Mouse (Mus musculus): ENCODE measurements around the gene Ctso. TPM values are rescaled to one million over a fixed set of nuclear protein-coding genes. Genes with fewer than 3 reads are reported as not detected.

The Ctso gene
- total RNA-seq, 1 experiment: 0.49 TPM

DNA sequence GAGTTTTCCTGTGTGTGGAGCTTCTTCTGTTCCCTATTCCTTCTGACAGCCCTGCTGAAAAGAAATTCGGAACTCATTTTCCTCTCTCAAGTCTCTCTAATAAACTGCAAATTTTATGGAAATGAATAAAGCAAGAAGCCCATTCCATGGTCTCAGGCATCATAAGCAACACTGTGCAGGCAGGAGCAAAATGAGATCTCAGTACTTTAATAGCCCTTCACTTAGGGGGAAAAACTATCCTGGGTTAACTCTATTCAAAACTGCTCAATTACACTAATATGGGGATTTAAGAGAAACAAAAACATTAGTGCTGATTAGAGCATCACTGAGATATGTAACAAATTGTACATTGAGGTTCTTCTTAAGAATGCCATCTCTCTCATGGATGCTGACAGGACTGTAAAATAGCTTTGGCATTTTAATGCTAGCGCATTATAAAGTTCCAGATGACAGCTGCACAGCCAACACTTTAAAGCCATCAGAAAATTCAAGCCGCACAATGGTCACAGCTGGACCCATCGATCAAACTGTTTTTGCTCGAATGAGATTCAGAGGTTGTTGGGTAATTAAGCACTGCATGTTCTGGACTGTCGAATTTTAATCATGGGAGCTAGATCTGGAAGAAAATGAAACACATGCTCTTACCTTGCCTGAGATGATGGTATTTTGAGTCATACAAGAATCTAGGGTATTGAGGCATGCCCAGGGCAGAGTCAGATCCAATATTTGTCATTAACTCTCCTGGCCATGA, 21.9 kb upstream of the Ctso start:
- H3K27ac ChIP-seq (ENCODE audit: insufficient read depth, low read depth, low read length, poor library complexity, severe bottlenecking): no peak overlapping the region
- no peaks in the 10 kb centered on the region for H3K36me3 ChIP-seq (ENCODE audit: control insufficient read depth, insufficient read depth, low read length, poor library complexity, severe bottlenecking)
- in situ Hi-C loops (cut with MboI; ENCODE audit: low sequenced_read_pairs in 2 of 2, unreplicated experiment in 2 of 2): no loop called here
- H3K4me3 ChIP-seq (ENCODE audit: insufficient read depth in 1 of 2, low read depth in 1 of 2, low read length in 2 of 2, poor library complexity in 1 of 2, severe bottlenecking in 1 of 2): no peak overlapping the region
- no peaks in the 10 kb centered on the region for H3K9me3 ChIP-seq (ENCODE audit: control insufficient read depth, insufficient read depth, low read depth, low read length)
- no peak overlapping the region for H3K9ac ChIP-seq (ENCODE audit: insufficient read depth, low read depth, low read length, poor library complexity, severe bottlenecking)
- TF ChIP-seq CHD2 (IDR thresholded peaks at IDR 0.05; ENCODE audit: low read depth, low read length): no peak
- TF ChIP-seq HCFC1 (IDR thresholded peaks at IDR 0.05; ENCODE audit: borderline replicate concordance, insufficient read depth, low read length): no peak
- no peak for TF ChIP-seq ZNF384 (IDR thresholded peaks at IDR 0.05; ENCODE audit: low read depth, low read length)
- TF ChIP-seq MAFK (IDR thresholded peaks at IDR 0.05; ENCODE audit: insufficient read depth, low read depth, low read length): no peak
- TF ChIP-seq ZC3H11A (IDR thresholded peaks at IDR 0.05; ENCODE audit: borderline replicate concordance, low read depth, low read length): no peak
- H3K4me1 ChIP-seq (ENCODE audit: control insufficient read depth in 2 of 2, insufficient read depth in 2 of 2, low read length in 2 of 2, poor library complexity in 1 of 2): no peaks in the 10 kb centered on the region
- no peak for DNase-seq (ENCODE audit: low read depth, low spot score)

DNA sequence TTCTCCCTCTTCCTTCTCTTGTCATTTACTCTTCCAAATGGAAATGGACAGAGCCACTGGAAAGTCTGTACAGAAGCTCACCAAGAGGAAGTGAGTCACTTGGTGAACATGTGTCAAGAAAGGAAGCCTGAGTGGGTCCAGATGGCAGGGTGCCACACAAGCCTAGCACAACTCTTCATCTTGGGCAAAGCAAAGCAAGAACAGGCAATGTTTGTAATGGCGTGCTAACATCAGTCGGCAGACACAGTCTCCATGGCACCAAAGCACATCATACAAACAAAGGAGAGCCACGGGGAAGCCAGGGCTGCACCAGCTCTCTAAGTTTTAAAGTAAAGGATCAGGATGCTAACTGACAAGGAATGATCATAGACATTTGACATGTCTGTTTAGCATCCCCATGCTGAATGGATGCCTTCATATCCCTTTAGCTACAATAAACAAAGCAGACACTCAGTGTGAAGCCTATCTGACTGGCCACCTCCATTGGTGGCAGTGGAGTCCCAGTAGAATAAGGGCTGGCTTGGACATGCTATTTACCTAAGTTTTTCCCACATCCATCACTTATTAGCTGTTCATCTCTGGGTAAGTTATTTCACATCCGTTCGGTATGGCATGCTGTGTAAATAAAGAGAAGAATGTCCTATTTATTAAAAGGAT, 16.2 kb upstream of the Ctso start:
- Histone ChIP-seq H3K27ac (ENCODE audit: insufficient read depth, low read depth, low read length, poor library complexity, severe bottlenecking) (no peak overlapping the region), H3K9ac (ENCODE audit: insufficient read depth, low read depth, low read length, poor library complexity, severe bottlenecking) (no peak overlapping the region), H3K4me1 (ENCODE audit: control insufficient read depth in 2 of 2, insufficient read depth in 2 of 2, low read length in 2 of 2, poor library complexity in 1 of 2) (no peaks in the 10 kb centered on the region), H3K9me3 (ENCODE audit: control insufficient read depth, insufficient read depth, low read depth, low read length) (no peaks in the 10 kb centered on the region), H3K36me3 (ENCODE audit: control insufficient read depth, insufficient read depth, low read length, poor library complexity, severe bottlenecking) (no peaks in the 10 kb centered on the region), H3K4me3 (ENCODE audit: insufficient read depth in 1 of 2, low read depth in 1 of 2, low read length in 2 of 2, poor library complexity in 1 of 2, severe bottlenecking in 1 of 2) (no peak overlapping the region)
- in situ Hi-C loops (cut with MboI; ENCODE audit: low sequenced_read_pairs in 2 of 2, unreplicated experiment in 2 of 2): no loop called here
- TF ChIP-seq CHD2 (IDR thresholded peaks at IDR 0.05; ENCODE audit: low read depth, low read length) (no peak), ZC3H11A (IDR thresholded peaks at IDR 0.05; ENCODE audit: borderline replicate concordance, low read depth, low read length) (no peak), ZNF384 (IDR thresholded peaks at IDR 0.05; ENCODE audit: low read depth, low read length) (no peak), HCFC1 (IDR thresholded peaks at IDR 0.05; ENCODE audit: borderline replicate concordance, insufficient read depth, low read length) (no peak), MAFK (IDR thresholded peaks at IDR 0.05; ENCODE audit: insufficient read depth, low read depth, low read length) (no peak)
- no peak for DNase-seq (ENCODE audit: low read depth, low spot score)

DNA sequence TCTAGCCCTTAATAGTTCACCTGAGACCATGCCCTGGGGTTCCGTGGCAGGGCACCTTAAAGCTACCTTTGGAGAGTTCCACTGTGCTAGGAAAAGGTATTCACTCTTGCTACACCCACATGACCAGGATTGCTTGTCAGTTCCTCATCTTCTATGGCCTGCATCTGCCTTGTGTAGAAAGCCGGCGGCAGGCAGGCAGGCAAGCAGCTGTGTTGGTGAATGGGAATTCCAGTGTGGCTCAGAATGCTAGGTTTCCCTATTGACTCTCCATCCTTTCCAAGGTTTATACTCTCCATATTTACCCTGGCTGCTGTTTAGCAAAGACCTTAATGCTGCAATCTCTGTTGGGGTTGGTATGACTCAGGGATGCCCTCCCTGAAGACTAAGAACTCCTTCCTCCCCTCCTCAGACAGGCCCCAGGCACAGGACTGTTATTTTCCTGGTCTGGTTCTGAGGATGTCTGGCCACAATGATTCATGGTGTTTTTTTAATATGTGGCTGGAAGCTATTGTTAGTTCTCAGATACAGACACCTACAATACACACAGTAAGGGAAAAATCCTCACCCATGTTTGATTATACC, 15.0 kb upstream of the Ctso start:
- Histone ChIP-seq H3K36me3 (ENCODE audit: control insufficient read depth, insufficient read depth, low read length, poor library complexity, severe bottlenecking) (no peaks in the 10 kb centered on the region), H3K4me3 (ENCODE audit: insufficient read depth in 1 of 2, low read depth in 1 of 2, low read length in 2 of 2, poor library complexity in 1 of 2, severe bottlenecking in 1 of 2) (no peak overlapping the region), H3K27ac (ENCODE audit: insufficient read depth, low read depth, low read length, poor library complexity, severe bottlenecking) (no peak overlapping the region), H3K4me1 (ENCODE audit: control insufficient read depth in 2 of 2, insufficient read depth in 2 of 2, low read length in 2 of 2, poor library complexity in 1 of 2) (no peaks in the 10 kb centered on the region), H3K9me3 (ENCODE audit: control insufficient read depth, insufficient read depth, low read depth, low read length) (no peaks in the 10 kb centered on the region), H3K9ac (ENCODE audit: insufficient read depth, low read depth, low read length, poor library complexity, severe bottlenecking) (no peak overlapping the region)
- in situ Hi-C loops (cut with MboI; ENCODE audit: low sequenced_read_pairs in 2 of 2, unreplicated experiment in 2 of 2): no loop called here
- no peak for DNase-seq (ENCODE audit: low read depth, low spot score)
- TF ChIP-seq CHD2 (IDR thresholded peaks at IDR 0.05; ENCODE audit: low read depth, low read length) (no peak), HCFC1 (IDR thresholded peaks at IDR 0.05; ENCODE audit: borderline replicate concordance, insufficient read depth, low read length) (no peak), MAFK (IDR thresholded peaks at IDR 0.05; ENCODE audit: insufficient read depth, low read depth, low read length) (no peak), ZNF384 (IDR thresholded peaks at IDR 0.05; ENCODE audit: low read depth, low read length) (no peak), ZC3H11A (IDR thresholded peaks at IDR 0.05; ENCODE audit: borderline replicate concordance, low read depth, low read length) (no peak)

DNA sequence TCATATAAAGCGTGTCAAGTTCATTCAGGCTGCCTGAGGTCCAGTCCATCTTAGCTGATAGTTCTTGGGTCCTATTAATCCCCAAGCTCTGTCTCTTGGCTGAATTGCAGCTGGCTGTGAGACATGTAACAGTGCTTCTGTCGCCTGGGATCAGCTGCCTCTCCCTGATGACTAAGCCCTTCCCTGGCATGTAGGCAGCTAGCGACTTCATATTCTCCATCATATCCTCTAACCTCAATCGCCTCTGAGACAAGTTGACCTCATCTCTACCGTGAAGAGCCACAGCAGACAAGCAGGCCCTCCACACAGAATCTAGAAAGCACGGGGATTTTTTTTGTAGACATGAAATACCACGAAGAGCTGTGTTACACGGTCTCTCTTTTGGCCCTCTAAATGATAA, 14.2 kb upstream of the Ctso start:
- H3K4me3 ChIP-seq (ENCODE audit: insufficient read depth in 1 of 2, low read depth in 1 of 2, low read length in 2 of 2, poor library complexity in 1 of 2, severe bottlenecking in 1 of 2): no peak overlapping the region
- DNase-seq (ENCODE audit: low read depth, low spot score): no peak

More for the DNA sequence above, 14.2 kb upstream of the Ctso start:
- no peak for TF ChIP-seq HCFC1 (IDR thresholded peaks at IDR 0.05; ENCODE audit: borderline replicate concordance, insufficient read depth, low read length)
- TF ChIP-seq ZNF384 (IDR thresholded peaks at IDR 0.05; ENCODE audit: low read depth, low read length): no peak
- no peak for TF ChIP-seq MAFK (IDR thresholded peaks at IDR 0.05; ENCODE audit: insufficient read depth, low read depth, low read length)
- no peak for TF ChIP-seq ZC3H11A (IDR thresholded peaks at IDR 0.05; ENCODE audit: borderline replicate concordance, low read depth, low read length)
- no peak for TF ChIP-seq CHD2 (IDR thresholded peaks at IDR 0.05; ENCODE audit: low read depth, low read length)
- Histone ChIP-seq H3K4me1 (ENCODE audit: control insufficient read depth in 2 of 2, insufficient read depth in 2 of 2, low read length in 2 of 2, poor library complexity in 1 of 2) (no peaks in the 10 kb centered on the region), H3K27ac (ENCODE audit: insufficient read depth, low read depth, low read length, poor library complexity, severe bottlenecking) (no peak overlapping the region), H3K9ac (ENCODE audit: insufficient read depth, low read depth, low read length, poor library complexity, severe bottlenecking) (no peak overlapping the region), H3K9me3 (ENCODE audit: control insufficient read depth, insufficient read depth, low read depth, low read length) (no peaks in the 10 kb centered on the region), H3K36me3 (ENCODE audit: control insufficient read depth, insufficient read depth, low read length, poor library complexity, severe bottlenecking) (no peaks in the 10 kb centered on the region)
- in situ Hi-C loops (cut with MboI; ENCODE audit: low sequenced_read_pairs in 2 of 2, unreplicated experiment in 2 of 2): no loop called here

Measured in ES-E14 (cell line).